Mouse (Mus musculus) midbrain, embryonic 10.5 days (tissue): Measurements from ENCODE around the gene Pltp. TPM values are rescaled to one million over a fixed set of nuclear protein-coding genes. Genes with fewer than 3 reads are reported as not detected.

Source experiments
- DNase-seq: peaks from one replicate; pipeline ENCODE4 v3.0.0-alpha.2; 2017; ENCODE audit warnings: low spot score
- H3K27ac ChIP-seq: fragments of 300-500 bp; sonication (generic); replicated peaks from 2 replicates; pipeline ENCODE4 v1.5.1; 2016; ENCODE audit warnings: mild to moderate bottlenecking
- H3K27me3 ChIP-seq: fragments of 300-500 bp; sonication (generic); 2 replicates; pipeline ENCODE4 v1.6.1; 2016; ENCODE audit warnings: low read depth, mild to moderate bottlenecking; ENCODE audit not compliant: poor library complexity, severe bottlenecking
- H3K36me3 ChIP-seq: fragments of 300-500 bp; sonication (generic); 2 replicates; pipeline ENCODE4 v1.6.1; 2016; ENCODE audit warnings: mild to moderate bottlenecking, moderate library complexity
- H3K4me1 ChIP-seq: fragments of 300-500 bp; sonication (generic); 2 replicates; pipeline ENCODE4 v1.6.1; 2016
- H3K4me3 ChIP-seq: fragments of 300-500 bp; sonication (generic); 2 replicates; pipeline ENCODE4 v1.5.1; 2016; ENCODE audit warnings: mild to moderate bottlenecking, moderate library complexity
- H3K9me3 ChIP-seq: fragments of 300-500 bp; sonication (generic); replicated peaks from 2 replicates; pipeline ENCODE4 v1.6.1; 2016; ENCODE audit warnings: mild to moderate bottlenecking
- WGBS: fragments of 180-500 bp; shearing (Covaris S2); methylation state at CpG from one replicate; pipeline ENCODE4 v1.1.7; 2016; 5-methylcytosine and 5-hydroxymethylcytosine counted together
- polyA plus RNA-seq: library from polyadenylated mRNA; unstranded; fragments of >200 nt; fragmentation: Nextera tagmentation; extraction: Ambion mirVana; gene quantifications from 2 replicates; pipeline ENCODE4 v1.2.1, GENCODE M21; 2016

The Pltp gene
- polyA plus RNA-seq, 1 experiment from 2014 or later: 67.9 TPM

DNA sequence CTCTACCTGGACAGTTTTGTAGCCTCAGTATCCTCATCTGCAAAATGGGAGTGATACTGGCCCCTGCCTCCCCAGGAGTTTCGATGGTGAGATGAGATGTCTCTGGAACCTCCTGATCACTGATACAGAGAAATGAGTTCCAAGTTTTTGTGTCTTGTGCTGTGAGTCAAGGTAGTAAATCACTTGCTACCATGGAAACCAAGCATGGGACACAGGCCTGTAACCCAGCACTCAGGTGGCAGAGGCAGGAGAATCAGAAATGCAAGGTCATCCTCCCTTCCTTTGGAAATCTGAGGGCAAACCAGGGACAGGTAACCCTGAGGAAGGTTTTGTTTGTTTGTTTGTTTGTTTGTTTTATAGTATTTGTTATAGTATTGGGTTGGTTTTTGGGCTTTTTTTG is 28.4 kb downstream of the Pltp start:
- peaks cover 16% of the 10 kb centered on the region for H3K4me1 ChIP-seq
- peaks cover 48% of the 10 kb centered on the region for H3K36me3 ChIP-seq
- no peak for DNase-seq
- 98% methylated on average over 1 of the region's 1 CpGs for WGBS
- H3K27ac ChIP-seq: no peak overlapping the region
- H3K27me3 ChIP-seq: no peaks in the 10 kb centered on the region
- H3K4me3 ChIP-seq: no peak overlapping the region
- H3K9me3 ChIP-seq: no peaks in the 10 kb centered on the region

DNA sequence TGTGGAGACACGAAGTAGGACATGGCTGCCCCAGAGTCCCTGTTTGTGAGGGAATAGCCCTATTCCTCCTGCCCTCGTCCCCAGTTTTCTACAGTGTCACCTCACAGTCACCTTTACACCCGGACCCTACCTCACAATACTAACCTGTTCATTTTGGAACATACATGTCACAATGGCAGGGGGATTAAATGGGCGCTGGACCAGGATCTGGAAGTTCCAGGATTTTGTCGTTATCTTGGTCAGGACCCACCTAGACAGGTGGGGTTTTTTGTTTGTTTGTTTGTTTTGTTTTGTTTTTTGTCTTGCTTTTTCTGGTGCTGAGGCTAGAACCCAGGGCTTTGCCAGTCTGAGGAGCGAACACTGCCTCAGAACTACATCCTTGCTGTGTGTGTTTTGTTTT is 29.1 kb downstream of the Pltp start, which contains the start of gene Spata25:
Spata25 (minus strand) TSS at position 101 of the 400 bp plus-strand sequence.
- Histone ChIP-seq H3K36me3 (peaks cover 48% of the 10 kb centered on the region), H3K4me3 (no peak within 1 kb of the TSS), H3K27me3 (no peaks in the 10 kb centered on the region), H3K9me3 (no peaks in the 10 kb centered on the region), H3K4me1 (peaks cover 20% of the 10 kb centered on the region), H3K27ac (no peak within 1 kb of the TSS)
- DNase-seq: no peak
- 93% methylated on average over 6 of the region's 6 CpGs for WGBS

DNA sequence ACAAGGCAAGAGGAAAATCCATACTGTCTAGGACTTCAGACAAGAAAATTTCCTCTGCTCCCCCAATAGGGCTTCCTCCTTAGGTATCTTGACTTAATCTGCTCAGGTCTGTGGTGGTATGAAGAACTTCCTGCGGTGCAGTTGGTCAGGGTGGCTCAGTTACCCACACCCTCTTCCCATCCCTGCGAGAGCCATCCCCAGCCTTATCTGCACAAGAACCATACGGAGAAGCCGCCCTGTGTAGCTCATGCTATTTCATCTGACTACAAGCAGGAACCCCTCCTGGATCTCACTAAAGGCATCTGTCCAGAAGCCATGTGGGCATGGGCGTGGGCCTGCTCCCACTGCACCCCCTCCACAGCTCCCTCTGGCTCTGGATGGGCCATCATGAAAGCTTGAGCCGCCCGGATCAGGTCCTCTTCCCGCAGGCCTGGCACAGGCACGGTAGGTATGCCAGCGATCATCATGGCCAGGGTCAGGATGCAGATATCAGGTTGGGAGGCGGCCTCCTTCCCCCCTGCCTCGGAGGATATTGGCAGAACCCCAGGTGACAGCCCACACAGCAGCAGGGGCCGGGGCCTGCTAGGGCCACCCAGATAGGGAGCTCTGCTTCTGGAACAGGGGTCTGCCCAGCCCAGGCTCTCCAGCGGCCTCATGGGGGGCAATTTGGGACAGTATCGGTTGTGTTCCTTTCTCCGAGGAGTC is 30.2 kb downstream of the Pltp start:
- Histone ChIP-seq H3K36me3 (peaks cover 48% of the 10 kb centered on the region), H3K4me1 (peaks cover 16% of the 10 kb centered on the region), H3K27me3 (no peaks in the 10 kb centered on the region), H3K4me3 (no peak overlapping the region), H3K9me3 (no peaks in the 10 kb centered on the region), H3K27ac (no peak overlapping the region)
- WGBS: 91% methylated on average over 16 of the region's 16 CpGs
- no peak for DNase-seq

DNA sequence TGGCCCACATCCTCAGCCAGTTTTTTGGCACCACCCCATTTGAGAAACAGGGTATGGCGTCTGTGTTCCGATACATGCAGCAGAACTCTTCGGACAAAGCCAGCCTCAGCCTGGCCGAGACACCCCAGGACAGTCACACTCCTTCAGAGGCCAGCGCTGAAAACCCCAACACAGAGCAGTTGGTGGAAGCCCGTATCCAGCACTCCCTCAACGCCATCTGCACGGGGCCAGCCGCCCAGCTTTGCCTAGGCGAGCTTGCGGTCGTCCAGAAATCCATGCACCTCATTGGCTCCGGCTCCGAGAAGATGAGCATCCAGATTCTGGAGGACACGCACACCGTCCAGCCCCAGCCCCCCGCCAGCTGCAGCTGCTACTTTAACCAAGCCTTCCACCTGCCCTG is 32.0 kb downstream of the Pltp start:
- Histone ChIP-seq H3K27ac (no peak overlapping the region), H3K27me3 (no peaks in the 10 kb centered on the region), H3K9me3 (no peaks in the 10 kb centered on the region), H3K36me3 (peaks cover 59% of the 10 kb centered on the region), H3K4me1 (peaks cover 21% of the 10 kb centered on the region), H3K4me3 (no peak overlapping the region)
- DNase-seq: no peak
- 94% methylated on average over 17 of the region's 17 CpGs for WGBS

- WGBS: 90% methylated on average over 4 of the region's 4 CpGs
- peaks cover 65% of the 10 kb centered on the region for H3K36me3 ChIP-seq
- DNase-seq: no peak
- no peak overlapping the region for H3K27ac ChIP-seq
- H3K27me3 ChIP-seq: no peaks in the 10 kb centered on the region
- no peaks in the 10 kb centered on the region for H3K9me3 ChIP-seq
- peaks cover 21% of the 10 kb centered on the region for H3K4me1 ChIP-seq
- peak overlapping the region; percentile 71; the same call in 1 of the 2 replicates for H3K4me3 ChIP-seq
Observed at GRCm38 (mm10) chr2:164823969-164824368, 33.5 kb downstream of the Pltp start.

DNA sequence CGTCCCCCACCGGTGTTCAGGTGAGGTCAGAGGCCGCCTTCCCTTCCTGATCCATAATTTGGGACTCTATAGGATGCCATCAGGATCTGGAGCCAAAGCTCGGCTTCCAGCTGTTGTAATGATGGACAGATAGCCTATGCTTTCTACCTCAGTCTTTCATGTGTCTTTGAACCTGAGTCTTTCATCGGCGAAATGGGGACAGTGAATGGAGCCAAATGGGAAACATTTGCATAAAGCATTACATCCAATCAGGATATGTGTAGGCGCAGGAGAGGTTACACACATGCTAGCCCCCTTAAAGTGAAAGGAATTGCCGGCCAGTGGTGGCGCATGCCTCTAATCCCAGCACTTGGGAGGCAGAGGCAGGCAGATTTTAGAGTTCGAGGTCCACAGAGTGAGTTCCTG is 34.3 kb downstream of the Pltp start:
- peaks cover 58% of the 10 kb centered on the region for H3K36me3 ChIP-seq
- peak overlapping the region; percentile 71 for H3K4me3 ChIP-seq
- DNase-seq: no peak
- H3K4me1 ChIP-seq: peaks cover 21% of the 10 kb centered on the region
- 4% methylated on average over 10 of the region's 10 CpGs for WGBS
- no peaks in the 10 kb centered on the region for H3K27me3 ChIP-seq
- H3K9me3 ChIP-seq: no peaks in the 10 kb centered on the region
- H3K27ac ChIP-seq: peak overlapping the region; percentile 89

DNA sequence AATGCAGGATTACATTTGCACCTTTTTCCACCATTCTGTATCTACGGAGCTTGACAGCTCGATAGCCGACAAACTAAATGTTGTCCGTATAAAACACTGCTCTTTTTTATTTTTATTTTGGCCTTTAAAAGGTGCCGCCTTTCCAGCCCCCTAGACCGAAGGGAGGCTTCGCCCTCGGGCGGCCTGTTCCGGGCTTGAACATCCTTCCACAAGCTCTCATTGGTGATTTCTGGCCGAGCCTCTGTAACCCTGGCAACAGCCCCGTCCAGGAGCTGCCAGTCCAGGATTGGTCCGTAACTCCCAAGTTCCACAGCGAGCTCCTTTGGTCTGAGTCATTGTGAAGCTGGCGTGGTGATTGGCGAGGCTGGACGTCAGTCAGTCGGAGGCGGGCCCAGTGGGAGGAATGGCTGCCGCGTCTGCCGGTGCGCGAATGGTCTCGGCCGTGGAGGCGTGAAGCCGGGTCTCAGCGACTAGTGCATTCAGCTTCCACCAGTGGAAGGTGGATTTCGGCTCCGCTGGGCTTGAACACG is 34.8 kb downstream of the Pltp start, which contains the start of gene Zswim1:
Zswim1 (plus strand) TSS at position 51 of the 530 bp plus-strand sequence.
- Histone ChIP-seq H3K36me3 (peaks cover 53% of the 10 kb centered on the region), H3K4me1 (peaks cover 21% of the 10 kb centered on the region), H3K27ac (peak within 1 kb of the TSS; percentile 89), H3K27me3 (no peaks in the 10 kb centered on the region), H3K9me3 (no peaks in the 10 kb centered on the region), H3K4me3 (peak within 1 kb of the TSS; percentile 71)
- DNase-seq: peak; percentile 99
- 2% methylated on average over 32 of the region's 32 CpGs for WGBS

DNA sequence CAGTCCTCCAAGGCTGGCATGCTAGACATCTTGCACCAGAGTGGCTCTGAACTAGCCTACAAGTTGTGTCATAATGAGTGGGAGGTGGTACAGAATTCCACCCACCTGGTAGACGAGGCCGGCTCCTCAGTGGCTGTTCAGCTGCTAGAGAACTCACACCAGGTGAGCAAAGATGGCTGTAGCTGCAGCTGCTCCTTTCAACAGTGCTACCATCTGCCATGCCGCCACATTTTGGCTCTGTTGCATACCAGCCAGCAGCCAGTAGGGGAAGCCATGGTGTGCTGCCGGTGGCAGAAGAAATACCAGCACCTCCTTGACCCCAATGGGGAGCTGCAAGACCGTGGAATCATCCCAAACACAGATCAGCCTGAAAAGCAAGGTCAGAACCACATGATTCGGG is 36.5 kb downstream of the Pltp start:
- 89% methylated on average over 6 of the region's 6 CpGs for WGBS
- Histone ChIP-seq H3K27ac (no peak overlapping the region), H3K9me3 (no peaks in the 10 kb centered on the region), H3K36me3 (peaks cover 36% of the 10 kb centered on the region), H3K4me1 (peaks cover 23% of the 10 kb centered on the region), H3K4me3 (no peak overlapping the region), H3K27me3 (no peaks in the 10 kb centered on the region)
- no peak for DNase-seq

DNA sequence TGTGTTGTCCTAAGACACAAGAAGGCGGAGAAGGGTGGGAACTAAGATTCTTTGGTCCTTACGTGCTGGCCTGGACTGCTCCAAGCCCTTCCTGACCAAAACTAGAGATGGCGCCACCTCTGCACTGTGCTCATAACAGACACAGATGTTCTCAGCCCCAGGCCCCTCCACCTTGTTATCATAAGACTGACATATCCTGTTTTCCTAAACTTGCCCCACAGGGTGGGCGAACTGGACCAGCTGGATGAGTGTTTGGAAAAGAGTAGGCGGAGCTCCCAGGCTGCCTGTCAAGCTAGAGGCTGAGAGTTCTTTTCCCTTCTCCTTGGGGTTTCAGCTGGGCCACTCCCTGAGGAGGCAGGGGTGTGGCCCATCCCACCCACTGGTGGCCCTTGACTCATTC is 39.8 kb downstream of the Pltp start:
- peaks cover 22% of the 10 kb centered on the region for H3K36me3 ChIP-seq
- H3K27me3 ChIP-seq: no peaks in the 10 kb centered on the region
- H3K4me1 ChIP-seq: peaks cover 11% of the 10 kb centered on the region
- H3K27ac ChIP-seq: no peak overlapping the region
- DNase-seq: peak; percentile 26
- H3K9me3 ChIP-seq: no peaks in the 10 kb centered on the region
- no peak overlapping the region for H3K4me3 ChIP-seq
- WGBS: 74% methylated on average over 5 of the region's 5 CpGs

GRCm38 (mm10) chr2:164817206-164817605 is 40.3 kb downstream of the Pltp start:
- Histone ChIP-seq H3K27me3 (no peaks in the 10 kb centered on the region), H3K9me3 (no peaks in the 10 kb centered on the region), H3K4me1 (peaks cover 6% of the 10 kb centered on the region), H3K36me3 (peaks cover 25% of the 10 kb centered on the region), H3K4me3 (no peak overlapping the region), H3K27ac (no peak overlapping the region)
- WGBS: 91% methylated on average over 6 of the region's 6 CpGs
- no peak for DNase-seq

DNA sequence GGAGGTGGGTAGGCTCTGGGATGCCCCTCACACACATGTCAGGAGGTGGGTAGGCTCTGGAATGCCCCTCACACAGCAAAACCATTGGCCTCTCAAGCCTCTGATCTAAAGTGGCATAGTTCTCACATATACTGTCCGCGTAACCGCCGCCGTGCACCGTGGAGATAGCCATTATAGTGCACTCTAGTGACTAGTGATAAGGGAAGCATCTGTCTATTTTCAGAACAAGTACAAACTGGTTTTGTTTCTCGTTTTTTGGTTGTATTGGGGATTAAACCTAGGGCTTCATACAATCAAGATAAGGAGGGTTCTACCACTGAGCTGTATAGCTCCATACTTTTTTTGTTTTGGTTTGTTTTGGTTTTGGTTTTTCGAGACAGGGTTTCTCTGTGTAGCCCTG is 41.7 kb downstream of the Pltp start:
- Histone ChIP-seq H3K27me3 (no peaks in the 10 kb centered on the region), H3K4me3 (no peak overlapping the region), H3K9me3 (no peaks in the 10 kb centered on the region), H3K27ac (no peak overlapping the region), H3K36me3 (peaks cover 17% of the 10 kb centered on the region), H3K4me1 (peaks cover 3% of the 10 kb centered on the region; the same call in 1 of the 2 replicates)
- DNase-seq: no peak
- 91% methylated on average over 8 of the region's 8 CpGs for WGBS

GRCm38 (mm10) chr2:164815348-164815747 is 42.2 kb downstream of the Pltp start:
- Histone ChIP-seq H3K4me3 (no peak overlapping the region), H3K9me3 (no peaks in the 10 kb centered on the region), H3K27ac (no peak overlapping the region), H3K36me3 (peaks cover 12% of the 10 kb centered on the region), H3K4me1 (peaks cover 3% of the 10 kb centered on the region; the same call in 1 of the 2 replicates), H3K27me3 (no peaks in the 10 kb centered on the region)
- no peak for DNase-seq
- WGBS: 89% methylated on average over 5 of the region's 5 CpGs

GRCm38 (mm10) chr2:164813557-164813956 is 44.0 kb downstream of the Pltp start:
- 81% methylated on average over 2 of the region's 2 CpGs for WGBS

More at GRCm38 (mm10) chr2:164813557-164813956, 44.0 kb downstream of the Pltp start:
- Histone ChIP-seq H3K9me3 (no peaks in the 10 kb centered on the region), H3K4me1 (peaks cover 3% of the 10 kb centered on the region; the same call in 1 of the 2 replicates), H3K27me3 (no peaks in the 10 kb centered on the region), H3K4me3 (no peak overlapping the region), H3K36me3 (peaks cover 16% of the 10 kb centered on the region), H3K27ac (no peak overlapping the region)
- DNase-seq: no peak
